Mouse (Mus musculus) retina, postnatal 7 days (tissue): ENCODE measurements at regions not wholly inside any gene's neighbourhood (a gene's known extent, or its start where the extent isn't known, plus 50 kb on each side); places are given as distances from the start of the nearest gene placed in this dataset.

Experiments used
- DNase-seq: peaks from one replicate; pipeline ENCODE4 v3.0.0-alpha.2; 2012; ENCODE audit warnings: low read depth, low spot score

DNA sequence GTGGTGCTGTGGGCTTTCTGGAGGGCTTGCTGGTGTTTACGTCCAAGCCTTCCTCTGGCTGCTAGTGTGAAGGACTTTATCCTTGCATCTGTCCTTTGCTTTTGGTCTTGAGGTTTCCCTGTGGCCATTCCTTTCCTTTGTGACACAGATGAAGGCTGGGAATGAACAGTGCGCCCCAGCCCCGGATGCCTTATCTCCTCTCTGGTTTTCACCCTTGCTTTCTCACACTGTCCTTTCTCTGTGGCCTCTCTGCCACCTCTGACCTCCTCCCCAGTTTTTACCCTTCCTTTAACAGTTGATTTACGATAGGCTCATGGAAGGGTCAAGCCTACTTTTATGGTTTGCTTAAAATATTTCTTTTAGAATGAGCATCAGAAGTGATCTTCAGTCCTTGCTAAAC is 53.2 kb downstream of the Gas1 start:
- no peak for DNase-seq

GRCm38 (mm10) chr13:60123174-60123587 is 54.0 kb downstream of the Gas1 start:
- DNase-seq, result no peak

DNA sequence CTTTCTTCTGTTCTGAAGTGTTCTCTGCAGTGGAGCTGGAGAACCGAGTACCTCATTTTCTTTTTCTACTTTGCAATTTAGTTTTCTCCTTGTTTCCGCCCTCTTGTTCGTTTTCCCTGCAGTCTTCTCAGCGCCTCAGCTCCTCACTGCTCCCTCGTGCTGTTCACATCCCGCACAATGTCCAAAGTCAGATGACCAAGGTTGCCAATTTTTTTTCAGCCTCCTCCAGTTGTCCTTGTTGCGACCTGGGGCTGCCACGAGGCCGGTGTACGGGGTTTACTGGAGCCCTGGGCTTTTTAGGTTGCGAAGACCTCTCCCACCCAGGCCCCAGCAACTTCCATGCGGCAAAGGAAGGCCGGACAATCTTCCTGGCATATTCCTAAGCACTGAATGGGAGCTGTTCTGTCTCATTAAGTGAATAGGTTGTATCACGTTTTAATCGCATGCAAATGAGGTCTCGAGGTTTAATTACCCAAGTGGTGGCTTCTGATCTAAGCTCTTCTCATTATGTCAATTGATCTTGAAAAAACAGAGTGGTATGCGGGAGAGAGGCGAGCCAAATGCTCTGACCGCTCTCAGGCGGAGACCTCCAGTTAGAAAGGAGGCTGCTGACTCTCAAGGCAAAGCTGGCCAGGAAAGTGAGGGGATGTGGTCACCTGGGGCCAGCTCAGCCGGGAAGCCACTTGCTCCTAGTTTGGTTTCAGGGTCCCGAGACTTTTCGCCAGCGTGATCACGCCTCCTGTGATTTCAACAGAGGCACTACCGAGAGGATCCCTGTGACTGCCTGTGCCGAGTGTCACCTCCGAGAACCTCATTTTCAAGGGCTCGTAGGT is 54.6 kb downstream of the Gas1 start:
- DNase-seq, result no peak

DNA sequence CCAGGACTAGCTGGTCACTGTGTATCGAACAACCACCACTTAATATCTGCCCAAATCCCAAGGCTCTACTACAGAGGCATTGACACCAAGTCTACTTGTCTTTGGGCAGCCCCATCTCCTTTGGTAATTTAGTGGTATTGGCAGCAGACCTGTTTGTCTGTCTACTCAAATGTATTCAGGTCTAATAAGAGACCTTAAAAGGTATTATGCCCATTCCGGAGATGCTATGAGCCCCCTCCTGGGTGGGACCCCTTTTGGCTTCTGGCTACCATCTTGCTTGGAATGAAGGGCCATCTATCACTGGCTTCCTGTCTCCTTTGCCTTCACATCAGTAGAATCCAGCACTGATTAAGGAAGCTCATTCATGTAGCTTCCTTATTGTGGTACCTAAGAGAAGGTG is 65.7 kb downstream of the Gas1 start:
- no peak for DNase-seq

- DNase-seq, result peak; percentile 33
These were observed 66.9 kb downstream of the Gas1 start for GRCm38 (mm10) chr13:60110079-60110846.

- no peak for DNase-seq
These were observed 71.9 kb downstream of the Gas1 start for GRCm38 (mm10) chr13:60105286-60105685.

- DNase-seq, result no peak
These were observed 75.5 kb downstream of the Gas1 start for GRCm38 (mm10) chr13:60101651-60102050.

- no peak for DNase-seq
These were observed 76.7 kb downstream of the Gas1 start for GRCm38 (mm10) chr13:60100130-60101112.

DNA sequence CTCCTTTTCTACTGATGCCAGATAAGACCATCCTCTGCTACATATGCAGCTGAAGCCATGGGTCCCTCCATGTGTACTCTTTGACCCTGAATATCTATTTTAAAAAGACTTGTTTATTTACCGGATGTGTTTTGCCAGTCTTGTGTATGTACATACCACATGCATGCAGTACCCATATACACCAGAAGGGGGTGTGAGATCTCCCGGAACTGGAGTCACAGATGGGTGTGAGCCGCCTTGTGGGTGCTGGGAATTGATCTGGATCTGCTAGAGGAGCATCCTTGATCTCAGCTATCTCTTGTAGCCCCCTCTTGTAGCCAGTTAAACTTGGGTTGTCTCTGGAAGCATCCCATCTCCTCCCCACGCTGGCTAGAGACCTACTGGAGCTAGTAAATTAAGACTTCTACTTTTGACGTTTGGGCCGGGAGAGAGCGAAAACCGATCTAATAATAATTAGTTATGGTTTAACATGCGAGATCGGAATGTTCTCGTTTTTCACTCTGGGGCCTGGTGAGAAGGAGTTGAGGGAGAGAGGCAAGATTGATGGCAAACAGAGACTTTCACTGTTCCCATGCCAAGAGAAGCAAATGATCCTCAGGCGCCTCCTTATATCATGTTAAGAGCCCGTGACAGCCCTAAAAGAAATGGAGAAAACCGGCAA is 77.6 kb downstream of the Gas1 start:
- no peak for DNase-seq

DNA sequence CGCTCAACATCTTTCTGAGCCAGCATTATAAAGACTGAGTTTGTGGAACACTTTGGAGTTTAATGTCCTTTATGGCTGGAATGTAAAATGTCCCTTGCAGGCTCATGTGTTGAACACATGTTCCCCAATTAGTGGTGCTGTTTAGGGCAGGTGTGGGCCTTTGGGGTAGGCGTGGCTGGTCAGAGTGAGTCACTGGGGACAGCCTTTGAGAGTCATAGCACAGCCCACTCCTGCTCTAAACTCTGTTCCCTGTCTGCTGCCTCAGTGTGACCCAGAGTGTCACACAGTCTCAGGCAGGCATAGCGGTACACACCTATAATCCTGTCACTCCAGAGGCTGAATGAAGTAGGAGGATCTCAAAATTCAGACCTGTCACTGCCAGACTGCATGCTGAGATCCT is 78.8 kb downstream of the Gas1 start:
- no peak for DNase-seq

DNA sequence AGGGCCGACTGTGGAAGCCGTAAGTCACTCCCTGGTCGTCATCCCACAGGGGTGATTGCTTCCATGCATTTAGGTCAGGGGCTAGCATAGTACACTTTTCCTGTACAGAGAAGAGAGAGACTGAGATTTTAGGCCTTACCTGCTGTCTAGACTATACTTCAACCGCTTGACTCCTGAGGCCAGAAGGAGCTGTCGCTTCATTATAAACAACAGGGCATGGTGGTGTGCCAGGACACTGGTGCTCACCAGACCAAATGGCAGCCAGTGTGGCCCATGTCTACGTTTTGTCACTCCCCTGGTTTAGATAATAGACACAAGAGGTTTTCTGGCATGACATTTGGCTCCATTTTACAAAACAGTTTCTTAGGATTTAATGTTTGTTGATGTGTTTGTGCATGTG is 79.4 kb downstream of the Gas1 start:
- DNase-seq, result no peak

- no peak for DNase-seq
These were observed 90.5 kb downstream of the Gas1 start for GRCm38 (mm10) chr13:60086657-60087056.

DNA sequence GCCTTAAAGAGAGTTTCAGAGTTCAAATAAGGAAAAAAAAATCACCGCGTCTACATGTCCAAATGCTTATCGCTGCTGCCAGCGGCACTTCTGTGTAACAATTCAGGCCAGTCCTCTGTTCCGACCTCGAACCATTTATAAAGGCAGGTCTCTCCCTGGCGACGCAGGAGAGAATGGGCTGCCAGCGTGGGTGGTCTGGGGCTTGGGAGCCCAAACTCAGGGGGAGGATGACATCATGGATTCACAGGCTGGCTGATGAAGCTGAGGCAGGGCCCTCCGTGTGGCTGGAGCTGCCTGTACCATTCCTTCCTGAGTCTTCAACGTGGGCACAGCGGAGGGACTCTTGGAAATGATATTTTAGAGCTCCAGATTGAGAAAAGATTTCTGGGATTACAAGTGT is 92.2 kb downstream of the Gas1 start:
- DNase-seq, result no peak

DNA sequence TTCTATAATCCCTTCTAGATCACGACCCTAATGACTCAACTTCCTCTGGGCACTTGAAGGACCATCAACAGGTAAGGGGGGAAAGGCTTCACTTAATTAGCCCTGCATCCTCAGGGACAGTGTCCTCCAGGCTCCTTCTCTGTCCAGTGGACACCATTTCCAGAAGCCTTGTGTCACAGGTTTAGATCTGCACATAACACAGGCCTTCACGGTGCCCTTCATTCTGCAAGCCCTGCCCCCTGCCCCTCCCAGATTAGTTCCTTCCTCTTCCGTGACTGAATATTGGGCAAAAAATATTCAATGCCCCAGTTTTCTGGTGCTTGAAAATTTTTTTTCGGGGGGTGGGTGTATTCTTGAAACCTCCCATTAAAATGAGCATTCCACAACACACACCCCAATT is 92.9 kb downstream of the Gas1 start:
- no peak for DNase-seq

- no peak for DNase-seq
These were observed 97.1 kb downstream of the Gas1 start for GRCm38 (mm10) chr13:60080113-60080512.

GRCm38 (mm10) chr13:60078331-60079050 is 98.7 kb downstream of the Gas1 start:
- no peak for DNase-seq

GRCm38 (mm10) chr13:60076147-60076800 is 100.9 kb downstream of the Gas1 start:
- DNase-seq, result no peak

DNA sequence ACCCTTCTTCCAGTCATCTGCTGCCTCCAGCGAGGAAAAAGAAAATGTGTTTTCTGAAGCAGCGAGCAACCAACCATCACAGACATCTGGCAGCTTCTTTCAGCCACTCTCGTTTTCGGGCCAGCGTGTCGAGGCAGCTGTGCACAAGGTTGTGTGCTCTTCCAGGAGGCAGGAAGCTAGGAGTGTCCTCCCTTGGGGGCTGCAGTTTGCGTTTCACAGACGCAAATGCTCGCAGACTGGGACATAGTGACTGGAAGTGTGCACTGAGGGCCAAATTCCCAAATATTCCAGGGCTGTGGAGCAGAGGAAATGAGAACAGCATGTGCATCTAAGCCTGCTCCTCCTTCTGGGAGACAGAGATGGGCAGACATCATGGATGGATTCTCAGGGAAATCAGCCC is 105.6 kb downstream of the Gas1 start:
- no peak for DNase-seq

DNA sequence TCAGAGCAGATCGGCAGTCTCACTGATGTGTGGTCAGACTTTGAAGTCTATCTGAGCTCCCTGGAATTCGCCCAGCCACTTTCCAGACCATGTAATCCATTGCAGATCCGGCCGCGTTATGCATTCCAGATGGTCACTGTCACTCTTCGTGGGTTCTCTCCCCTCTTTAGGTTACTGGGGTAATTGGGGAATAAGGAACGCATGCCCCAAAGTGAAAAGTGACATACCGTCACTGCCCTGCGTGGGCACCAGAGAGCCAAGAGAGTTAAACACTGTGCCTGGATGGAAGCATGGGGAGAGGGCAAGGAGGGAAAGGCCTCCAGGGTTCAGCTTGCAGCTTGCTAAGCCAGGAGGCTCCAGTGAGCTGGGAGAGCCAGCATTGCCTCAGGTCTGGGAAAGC is 108.0 kb downstream of the Gas1 start:
- no peak for DNase-seq

DNA sequence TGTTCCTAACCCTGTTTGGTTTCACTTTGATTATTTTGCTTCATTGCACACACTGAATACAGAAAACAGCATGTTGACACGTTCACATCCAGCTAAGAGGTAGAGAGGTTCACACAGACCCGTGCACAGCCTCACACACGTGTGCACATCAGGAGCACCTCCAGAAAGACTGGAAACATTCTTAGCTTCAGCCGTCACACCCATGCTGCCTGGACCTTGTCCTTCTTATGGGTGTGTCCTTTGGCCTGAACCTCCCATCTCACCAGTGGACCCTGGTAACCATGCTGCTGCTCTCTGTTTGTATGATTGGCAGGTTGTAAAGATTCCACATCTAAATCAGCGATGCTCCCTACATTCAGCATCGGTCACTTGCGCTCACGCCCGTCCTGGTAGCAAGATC is 109.8 kb downstream of the Gas1 start:
- DNase-seq, result no peak
